Mouse (Mus musculus) bone marrow macrophage, adult 2 months (primary cell): ENCODE data around the gene Rbms3.

Experiments
- CTCF ChIP-seq: IDR thresholded peaks from 2 replicates; pipeline ENCODE4 v1.5.1; 2012; ENCODE audit warnings: low read depth, mild to moderate bottlenecking, low read length, moderate library complexity
- POLR2A ChIP-seq: IDR thresholded peaks from 2 replicates; pipeline ENCODE4 v1.6.1; 2012; ENCODE audit warnings: mild to moderate bottlenecking, low read depth, low read length, borderline replicate concordance

DNA sequence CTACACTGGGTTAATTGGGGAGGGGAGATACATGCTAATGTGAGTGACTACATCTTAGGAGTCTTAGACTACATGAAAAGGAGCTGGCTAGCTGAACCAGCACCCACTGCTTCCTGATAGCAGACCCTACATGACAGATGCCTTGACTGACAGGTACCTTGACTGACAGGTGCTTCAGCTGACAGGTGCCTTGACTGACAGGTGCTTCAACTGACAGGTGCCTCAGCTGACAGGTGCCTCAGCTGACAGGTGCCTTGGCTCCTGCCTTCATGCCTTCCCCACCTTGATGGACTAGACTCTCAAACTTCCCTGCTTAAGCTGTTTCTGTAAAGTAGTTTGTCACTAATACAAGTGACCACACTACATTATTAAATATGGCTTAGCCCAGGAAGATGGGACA lies 232.6 kb downstream of the Rbms3 start:
- TF ChIP-seq CTCF (no peak), POLR2A (no peak)
